Mouse (Mus musculus) right cerebral cortex, adult 2 months (tissue): Measurements from ENCODE around the gene Lhfpl4.
A peak's percentile ranks its signal among the peaks of the same experiment; 100 is the strongest.

Experiments
- DNase-seq, 2 experiments: peaks; one replicate each; pipeline ENCODE4 v3.0.0; 2021 to 2022; ENCODE audit warnings: low spot score in 2 of 2

Gene Lhfpl4

GRCm38 (mm10) chr6:113168316-113168975 lies 26.7 kb downstream of the Lhfpl4 start:
- no peak for DNase-seq

- DNase-seq = peak; percentile 66 to 72
These were observed 28.4 kb downstream of the Lhfpl4 start for GRCm38 (mm10) chr6:113166661-113167251.

- no peak for DNase-seq
These were observed 31.7 kb downstream of the Lhfpl4 start for GRCm38 (mm10) chr6:113163513-113163912.

- DNase-seq = no peak
These were observed 33.2 kb downstream of the Lhfpl4 start for GRCm38 (mm10) chr6:113161982-113162381.

- no peak for DNase-seq
These were observed 35.1 kb downstream of the Lhfpl4 start for GRCm38 (mm10) chr6:113160106-113160505.

- DNase-seq = no peak
These were observed 39.1 kb downstream of the Lhfpl4 start for GRCm38 (mm10) chr6:113156064-113156463.

- no peak for DNase-seq
These were observed 40.3 kb downstream of the Lhfpl4 start for GRCm38 (mm10) chr6:113154886-113155285.

GRCm38 (mm10) chr6:113154071-113154470 lies 41.1 kb downstream of the Lhfpl4 start:
- DNase-seq = no peak

- DNase-seq = no peak
These were observed 49.9 kb downstream of the Lhfpl4 start for GRCm38 (mm10) chr6:113145249-113145648.

- DNase-seq = no peak
These were observed 50.4 kb downstream of the Lhfpl4 start for GRCm38 (mm10) chr6:113144764-113145163.

- no peak for DNase-seq
These were observed 53.6 kb downstream of the Lhfpl4 start for GRCm38 (mm10) chr6:113141389-113142094.

GRCm38 (mm10) chr6:113133360-113133759 lies 61.8 kb downstream of the Lhfpl4 start:
- no peak for DNase-seq

- no peak for DNase-seq
These were observed 74.4 kb downstream of the Lhfpl4 start for GRCm38 (mm10) chr6:113120806-113121205.
